Mouse (Mus musculus) heart, embryonic 13.5 days (tissue): ENCODE results near the gene Rab3c. TPM values are rescaled to one million over a fixed set of nuclear protein-coding genes. Genes with fewer than 3 reads are reported as not detected.
A peak's percentile ranks its signal among the peaks of the same experiment; 100 is the strongest.

ENCODE experiments used
- ATAC-seq: fragments of 200-750 bp; cut with Nextera tagmentation; 2 replicates; pipeline ENCODE4 v1.8.0; 2017; ENCODE audit warnings: moderate TSS enrichment; ENCODE audit not compliant: insufficient number of reproducible peaks, low FRiP score, low TSS enrichment; ENCODE audit errors: extremely low read depth
- H3K27ac ChIP-seq: fragments of 300-500 bp; sonication (generic); replicated peaks from 2 replicates; pipeline ENCODE4 v1.5.1; 2015; ENCODE audit warnings: moderate library complexity, mild to moderate bottlenecking, inconsistent platforms
- H3K27me3 ChIP-seq: fragments of 300-500 bp; sonication (generic); replicated peaks from 2 replicates; pipeline ENCODE4 v1.6.1; 2015; ENCODE audit warnings: mild to moderate bottlenecking, inconsistent platforms
- H3K36me3 ChIP-seq: fragments of 300-500 bp; sonication (generic); 2 replicates; pipeline ENCODE4 v1.6.1; 2015; ENCODE audit warnings: mild to moderate bottlenecking, inconsistent platforms
- H3K4me1 ChIP-seq: fragments of 300-500 bp; sonication (generic); 2 replicates; pipeline ENCODE4 v1.6.1; 2015; ENCODE audit warnings: inconsistent platforms
- H3K4me2 ChIP-seq: fragments of 300-500 bp; sonication (generic); 2 replicates; pipeline ENCODE4 v1.6.1; 2015; ENCODE audit warnings: inconsistent platforms, mild to moderate bottlenecking, moderate library complexity
- H3K4me3 ChIP-seq: fragments of 300-500 bp; sonication (generic); 2 replicates; pipeline ENCODE4 v1.5.1; 2015; ENCODE audit warnings: moderate library complexity, mild to moderate bottlenecking, inconsistent platforms
- H3K9ac ChIP-seq: fragments of 300-500 bp; sonication (generic); 2 replicates; pipeline ENCODE4 v1.6.1; 2015; ENCODE audit warnings: inconsistent platforms, mild to moderate bottlenecking, moderate library complexity
- H3K9me3 ChIP-seq: fragments of 300-500 bp; sonication (generic); 2 replicates; pipeline ENCODE4 v1.6.1; 2016; ENCODE audit warnings: inconsistent platforms
- WGBS: fragments of 180-500 bp; shearing (Covaris S2); methylation state at CpG from one replicate; pipeline ENCODE4 v1.1.7; 2015; ENCODE audit warnings: mixed read lengths; 5-methylcytosine and 5-hydroxymethylcytosine counted together
- polyA plus RNA-seq: library from polyadenylated mRNA; unstranded; fragments of >200 nt; fragmentation: Nextera tagmentation; extraction: Ambion mirVana; gene quantifications from 2 replicates; pipeline ENCODE4 v1.2.1, GENCODE M21; 2015

Rab3c gene
- polyA plus RNA-seq, 1 experiment from 2014 or later = 0.41 TPM

GRCm38 (mm10) chr13:110248481-110248880 lies 32.3 kb downstream of the Rab3c start:
- Histone ChIP-seq H3K36me3 (no peaks in the 10 kb centered on the region), H3K27ac (no peak overlapping the region), H3K9ac (no peak overlapping the region), H3K27me3 (no peaks in the 10 kb centered on the region), H3K4me1 (no peaks in the 10 kb centered on the region), H3K9me3 (no peaks in the 10 kb centered on the region), H3K4me2 (no peak overlapping the region), H3K4me3 (no peak overlapping the region)
- no peak for ATAC-seq
- WGBS = 65% methylated on average over 2 of the region's 2 CpGs

- no peak for ATAC-seq
- Histone ChIP-seq H3K4me1 (peaks cover 20% of the 10 kb centered on the region), H3K4me3 (no peak overlapping the region), H3K9ac (no peak overlapping the region), H3K27me3 (no peaks in the 10 kb centered on the region), H3K36me3 (no peaks in the 10 kb centered on the region), H3K9me3 (no peaks in the 10 kb centered on the region), H3K27ac (no peak overlapping the region), H3K4me2 (no peak overlapping the region)
- WGBS = 60% methylated on average over 3 of the region's 3 CpGs
Measured at GRCm38 (mm10) chr13:110238970-110239369, 41.8 kb downstream of the Rab3c start.

GRCm38 (mm10) chr13:110237209-110237935 lies 43.4 kb downstream of the Rab3c start:
- no peak overlapping the region for H3K4me3 ChIP-seq
- H3K27me3 ChIP-seq = no peaks in the 10 kb centered on the region
- no peak overlapping the region for H3K9ac ChIP-seq
- H3K9me3 ChIP-seq = no peaks in the 10 kb centered on the region
- ATAC-seq = no peak
- H3K27ac ChIP-seq = 0 out of 2 replicates have a peak overlapping the region, but pooled peaks have one; percentile 14
- H3K4me2 ChIP-seq = peak overlapping the region; percentile 22
- peaks cover 20% of the 10 kb centered on the region for H3K4me1 ChIP-seq
- WGBS = 24% methylated on average over 10 of the region's 10 CpGs
- H3K36me3 ChIP-seq = no peaks in the 10 kb centered on the region

GRCm38 (mm10) chr13:110233364-110233763 lies 47.4 kb downstream of the Rab3c start:
- Histone ChIP-seq H3K9ac (no peak overlapping the region), H3K36me3 (no peaks in the 10 kb centered on the region), H3K9me3 (no peaks in the 10 kb centered on the region), H3K27me3 (no peaks in the 10 kb centered on the region), H3K4me3 (no peak overlapping the region), H3K4me1 (peaks cover 28% of the 10 kb centered on the region), H3K4me2 (no peak overlapping the region), H3K27ac (no peak overlapping the region)
- no peak for ATAC-seq
- 88% methylated on average over 5 of the region's 5 CpGs for WGBS

GRCm38 (mm10) chr13:110231086-110231688 lies 49.6 kb downstream of the Rab3c start:
- no peak for ATAC-seq
- 70% methylated on average over 5 of the region's 5 CpGs for WGBS
- no peaks in the 10 kb centered on the region for H3K27me3 ChIP-seq

GRCm38 (mm10) chr13:110230046-110230445 lies 50.8 kb downstream of the Rab3c start:
- Histone ChIP-seq H3K9me3 (no peaks in the 10 kb centered on the region), H3K27ac (no peak overlapping the region), H3K4me1 (peaks cover 9% of the 10 kb centered on the region), H3K36me3 (no peaks in the 10 kb centered on the region), H3K4me3 (no peak overlapping the region), H3K9ac (no peak overlapping the region), H3K4me2 (no peak overlapping the region), H3K27me3 (no peaks in the 10 kb centered on the region)
- ATAC-seq = no peak
- 37% methylated on average over 4 of the region's 4 CpGs for WGBS

More at GRCm38 (mm10) chr13:110231086-110231688, 49.6 kb downstream of the Rab3c start:
- Histone ChIP-seq H3K4me3 (no peak overlapping the region), H3K36me3 (no peaks in the 10 kb centered on the region), H3K27ac (no peak overlapping the region), H3K9me3 (no peaks in the 10 kb centered on the region), H3K4me1 (peaks cover 9% of the 10 kb centered on the region), H3K9ac (no peak overlapping the region), H3K4me2 (no peak overlapping the region)

GRCm38 (mm10) chr13:110219195-110219594 lies 61.6 kb downstream of the Rab3c start:
- Histone ChIP-seq H3K9me3 (no peaks in the 10 kb centered on the region), H3K4me1 (no peaks in the 10 kb centered on the region), H3K27me3 (no peaks in the 10 kb centered on the region), H3K4me2 (no peak overlapping the region), H3K9ac (no peak overlapping the region), H3K27ac (no peak overlapping the region), H3K4me3 (no peak overlapping the region), H3K36me3 (no peaks in the 10 kb centered on the region)
- WGBS = 85% methylated on average over 7 of the region's 7 CpGs
- no peak for ATAC-seq

- no peaks in the 10 kb centered on the region for H3K27me3 ChIP-seq
- no peak overlapping the region for H3K27ac ChIP-seq
- H3K4me2 ChIP-seq = no peak overlapping the region
- no peaks in the 10 kb centered on the region for H3K4me1 ChIP-seq
- no peaks in the 10 kb centered on the region for H3K36me3 ChIP-seq
- H3K9ac ChIP-seq = no peak overlapping the region
- no peak for ATAC-seq
- WGBS = 66% methylated on average over 4 of the region's 4 CpGs
- no peaks in the 10 kb centered on the region for H3K9me3 ChIP-seq
- no peak overlapping the region for H3K4me3 ChIP-seq
Measured at GRCm38 (mm10) chr13:110218497-110218896, 62.3 kb downstream of the Rab3c start.

GRCm38 (mm10) chr13:110211526-110212075 lies 69.2 kb downstream of the Rab3c start:
- no peak overlapping the region for H3K4me2 ChIP-seq
- H3K4me1 ChIP-seq = peaks cover 14% of the 10 kb centered on the region
- no peaks in the 10 kb centered on the region for H3K9me3 ChIP-seq
- 45% methylated on average over 8 of the region's 8 CpGs for WGBS
- no peak overlapping the region for H3K27ac ChIP-seq
- H3K36me3 ChIP-seq = no peaks in the 10 kb centered on the region
- no peak overlapping the region for H3K4me3 ChIP-seq
- H3K9ac ChIP-seq = no peak overlapping the region
- no peak for ATAC-seq
- no peaks in the 10 kb centered on the region for H3K27me3 ChIP-seq

- no peaks in the 10 kb centered on the region for H3K9me3 ChIP-seq
- no peaks in the 10 kb centered on the region for H3K36me3 ChIP-seq
- no peak overlapping the region for H3K27ac ChIP-seq
- H3K4me1 ChIP-seq = no peaks in the 10 kb centered on the region
- no peak for ATAC-seq
- H3K9ac ChIP-seq = no peak overlapping the region
- 86% methylated on average over 5 of the region's 5 CpGs for WGBS
- H3K4me2 ChIP-seq = no peak overlapping the region
- H3K4me3 ChIP-seq = no peak overlapping the region
- no peaks in the 10 kb centered on the region for H3K27me3 ChIP-seq
Measured at GRCm38 (mm10) chr13:110198906-110199305, 81.9 kb downstream of the Rab3c start.

- H3K27ac ChIP-seq = no peak overlapping the region
- H3K9ac ChIP-seq = no peak overlapping the region
- H3K9me3 ChIP-seq = no peaks in the 10 kb centered on the region
- ATAC-seq = no peak
- no peak overlapping the region for H3K4me3 ChIP-seq
- 29% methylated on average over 1 of the region's 1 CpGs for WGBS
- H3K36me3 ChIP-seq = no peaks in the 10 kb centered on the region
- H3K4me2 ChIP-seq = no peak overlapping the region
- no peaks in the 10 kb centered on the region for H3K4me1 ChIP-seq
- no peaks in the 10 kb centered on the region for H3K27me3 ChIP-seq
Measured at GRCm38 (mm10) chr13:110190039-110190438, 90.8 kb downstream of the Rab3c start.
